Mouse (Mus musculus) cerebellum, postnatal 10 days (tissue): ENCODE data around the gene Gm37240.
A peak's percentile ranks its signal among the peaks of the same experiment; 100 is the strongest.

ENCODE experiments used
- DNase-seq, 2 experiments: peaks; one replicate each; pipeline ENCODE4 v3.0.0; 2021; ENCODE audit warnings: mixed read lengths in 2 of 2

Gene Gm37240

DNA sequence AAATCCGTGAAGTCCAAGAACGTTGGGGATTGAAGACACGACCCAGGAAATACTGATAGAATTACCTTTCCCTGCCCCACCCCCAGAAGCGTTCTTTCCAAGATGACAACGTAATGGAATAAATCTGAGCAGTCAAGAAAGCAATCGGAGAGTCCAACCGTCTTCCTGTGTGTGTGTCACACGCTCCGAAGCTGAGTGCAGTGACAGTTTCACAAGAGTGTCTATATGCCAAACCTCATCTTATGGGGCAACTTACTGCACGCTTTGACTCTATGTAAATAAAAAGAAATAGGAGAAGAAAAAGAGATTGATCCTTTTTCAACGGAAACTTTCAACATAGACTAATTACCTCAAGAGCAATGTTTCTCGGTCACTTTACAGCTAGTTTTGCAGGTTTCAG lies 715.2 kb downstream of the Gm37240 start:
- no peak for DNase-seq

- no peak for DNase-seq
These were observed 718.5 kb downstream of the Gm37240 start for GRCm38 (mm10) chr3:85168816-85169215.

- DNase-seq, result no peak
These were observed 722.4 kb downstream of the Gm37240 start for GRCm38 (mm10) chr3:85164931-85165330.

- no peak for DNase-seq
These were observed 723.9 kb downstream of the Gm37240 start for GRCm38 (mm10) chr3:85163396-85163795.

GRCm38 (mm10) chr3:85162430-85162829 lies 724.9 kb downstream of the Gm37240 start:
- no peak for DNase-seq

DNA sequence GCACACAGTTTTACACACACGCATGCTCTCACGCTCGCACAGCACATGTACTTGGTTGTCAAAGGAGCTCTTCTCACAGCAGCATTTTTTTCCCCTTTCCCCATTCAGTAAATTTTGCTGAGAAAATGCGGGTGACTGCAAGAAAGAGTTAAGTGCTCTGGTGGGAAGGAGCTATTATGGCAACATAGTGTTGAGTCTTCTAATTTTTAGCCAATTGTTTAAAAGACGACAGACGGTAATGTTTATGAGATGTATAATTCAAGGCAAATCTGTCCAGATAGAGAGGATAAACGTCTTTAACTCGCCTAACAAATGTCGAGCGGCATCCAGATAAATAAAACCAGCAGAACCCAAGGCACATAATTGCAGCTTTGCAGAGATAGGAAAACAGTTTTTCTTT lies 726.5 kb downstream of the Gm37240 start:
- DNase-seq, result no peak

DNA sequence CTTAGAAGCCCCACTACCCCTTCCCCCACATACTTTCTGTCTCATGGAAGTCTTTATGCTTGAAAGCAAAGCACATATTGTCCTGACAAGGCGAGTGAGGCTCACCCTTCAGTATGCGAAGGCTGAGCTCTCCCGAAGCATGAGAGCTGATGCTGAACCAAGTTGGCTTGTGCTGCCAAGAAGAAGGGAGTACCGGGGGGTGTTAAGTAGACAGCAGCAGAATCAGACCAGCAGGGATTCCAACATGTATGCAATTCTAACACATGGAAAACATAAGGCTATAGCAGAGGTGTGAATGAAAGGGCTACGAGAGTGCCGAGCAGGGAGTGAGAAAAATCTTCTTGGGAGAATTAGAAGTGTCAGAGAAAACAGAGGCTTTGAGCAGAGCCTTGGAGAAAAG lies 727.7 kb downstream of the Gm37240 start:
- no peak for DNase-seq

- DNase-seq, result no peak
These were observed 738.5 kb downstream of the Gm37240 start for GRCm38 (mm10) chr3:85148816-85149215.

DNA sequence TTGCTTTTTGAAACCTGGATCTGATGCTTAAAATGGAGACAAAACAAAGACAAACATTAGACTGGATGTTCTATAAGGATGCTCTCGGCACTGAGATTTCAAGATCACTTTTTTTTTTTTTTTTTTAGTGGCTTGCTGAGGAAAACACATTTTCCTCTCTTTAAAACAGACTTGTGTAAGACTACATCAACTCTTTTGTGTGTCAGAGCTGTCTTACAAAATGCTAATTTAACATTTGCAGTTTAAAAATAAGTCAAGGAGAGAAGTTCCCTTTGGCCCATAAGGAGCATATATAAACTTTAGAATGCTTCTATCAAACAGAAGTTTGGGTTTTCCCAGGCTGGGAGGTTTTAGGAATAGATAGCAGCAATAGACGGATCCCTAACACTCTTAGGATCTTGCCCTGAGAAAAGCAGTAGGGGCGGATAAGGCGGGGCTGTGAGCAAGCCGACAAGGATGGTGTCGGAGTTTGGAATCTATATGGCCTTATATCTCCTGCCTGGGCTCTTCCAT lies 739.2 kb downstream of the Gm37240 start:
- DNase-seq, result no peak

DNA sequence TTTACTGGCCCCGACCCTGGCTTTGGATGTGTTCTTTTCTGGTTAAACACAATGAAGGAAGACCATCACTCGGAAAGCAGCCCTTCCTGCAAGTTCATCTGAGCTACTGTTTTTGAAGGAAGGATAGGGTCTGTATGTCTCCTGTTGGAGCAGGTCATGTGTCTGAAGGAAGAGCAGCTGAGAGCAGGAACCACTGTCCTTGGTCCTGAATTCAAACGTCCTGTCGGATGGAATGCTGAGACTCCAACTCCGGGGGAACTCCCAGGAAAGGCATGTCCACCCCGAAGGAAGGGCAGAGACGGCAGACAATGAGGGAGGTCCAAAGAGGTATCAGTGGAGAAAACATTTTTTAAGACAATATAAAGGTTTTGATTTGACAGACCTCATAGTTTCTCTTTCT lies 741.8 kb downstream of the Gm37240 start:
- no peak for DNase-seq

DNA sequence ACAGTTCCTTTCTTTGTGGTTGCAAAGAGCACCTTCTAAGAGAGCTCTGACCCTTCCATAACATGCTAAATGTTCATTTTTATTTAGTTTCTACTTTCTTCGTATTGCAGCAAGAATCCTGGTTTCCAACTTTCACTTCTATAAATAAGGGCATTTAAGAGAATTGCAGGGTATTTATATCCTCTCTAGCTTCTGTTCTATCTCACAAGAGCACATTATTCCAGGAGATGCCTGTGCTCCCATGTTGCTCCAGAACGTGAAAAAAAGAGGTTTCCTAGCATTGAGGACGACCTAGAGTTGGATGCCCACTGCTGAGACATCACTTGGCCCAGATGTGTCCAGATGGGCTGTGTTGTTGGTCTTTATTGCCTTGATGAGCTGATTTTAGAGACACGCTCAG lies 742.2 kb downstream of the Gm37240 start:
- DNase-seq, result no peak

DNA sequence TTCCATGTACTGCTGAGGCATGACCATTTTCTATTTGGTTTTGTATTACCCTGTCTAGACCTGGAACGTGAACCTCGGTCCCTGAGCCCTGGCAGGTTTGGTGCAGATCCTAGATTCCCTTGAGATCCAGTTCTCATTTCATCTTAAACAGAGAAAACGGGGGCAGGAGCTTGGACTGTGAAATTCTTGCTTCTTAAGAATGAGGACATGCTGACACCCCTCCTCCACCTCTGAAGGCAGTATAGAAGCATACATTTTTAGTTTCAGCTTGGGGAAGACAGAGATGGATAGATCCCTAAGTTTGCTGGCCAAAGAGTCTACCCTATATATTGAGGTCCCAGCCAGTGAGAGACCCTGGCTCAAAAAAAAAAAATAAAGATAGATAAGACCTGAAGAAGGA lies 742.9 kb downstream of the Gm37240 start:
- DNase-seq, result no peak

DNA sequence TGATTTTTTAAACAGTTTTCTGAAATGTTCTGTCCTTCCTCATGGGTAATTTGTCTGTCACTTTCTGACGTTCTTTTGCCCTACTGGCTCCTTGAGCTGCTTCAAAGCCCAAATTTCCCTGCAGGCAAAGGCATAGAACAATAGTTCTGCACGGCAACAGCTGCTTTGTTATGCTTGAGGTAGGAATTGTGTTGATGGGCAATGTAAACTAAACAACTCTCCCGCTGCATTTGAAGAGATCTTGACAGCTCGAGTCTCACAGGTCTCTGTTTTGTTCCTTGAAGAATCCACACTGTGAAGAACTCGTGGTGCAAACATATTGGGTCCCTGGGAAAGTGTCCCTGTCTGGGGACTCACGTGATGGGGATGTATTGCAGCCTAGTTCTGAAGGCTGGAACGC lies 746.8 kb downstream of the Gm37240 start:
- no peak for DNase-seq

- no peak for DNase-seq
These were observed 748.9 kb downstream of the Gm37240 start for GRCm38 (mm10) chr3:85138407-85138806.

GRCm38 (mm10) chr3:85133561-85133960 lies 753.8 kb downstream of the Gm37240 start:
- no peak for DNase-seq

DNA sequence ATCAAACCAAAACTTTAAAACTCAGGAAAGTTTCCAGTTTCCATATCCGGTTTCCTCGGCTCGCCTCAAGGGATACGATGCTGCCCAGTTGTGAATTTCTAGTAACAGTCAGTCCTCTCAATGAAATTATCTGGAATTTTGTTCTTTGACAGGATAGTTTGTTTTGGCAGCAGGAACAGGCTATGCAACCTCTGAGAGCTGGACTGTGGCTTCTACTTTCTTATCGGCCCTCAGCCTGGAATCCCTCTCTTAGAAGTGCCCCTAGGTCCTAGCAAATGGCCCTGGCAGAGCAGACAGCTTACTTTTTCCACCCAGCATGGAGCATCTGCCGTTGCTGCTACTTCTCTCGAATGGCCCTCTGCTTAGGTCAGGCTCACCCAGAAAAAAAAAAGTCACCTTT lies 755.4 kb downstream of the Gm37240 start:
- DNase-seq, result no peak

DNA sequence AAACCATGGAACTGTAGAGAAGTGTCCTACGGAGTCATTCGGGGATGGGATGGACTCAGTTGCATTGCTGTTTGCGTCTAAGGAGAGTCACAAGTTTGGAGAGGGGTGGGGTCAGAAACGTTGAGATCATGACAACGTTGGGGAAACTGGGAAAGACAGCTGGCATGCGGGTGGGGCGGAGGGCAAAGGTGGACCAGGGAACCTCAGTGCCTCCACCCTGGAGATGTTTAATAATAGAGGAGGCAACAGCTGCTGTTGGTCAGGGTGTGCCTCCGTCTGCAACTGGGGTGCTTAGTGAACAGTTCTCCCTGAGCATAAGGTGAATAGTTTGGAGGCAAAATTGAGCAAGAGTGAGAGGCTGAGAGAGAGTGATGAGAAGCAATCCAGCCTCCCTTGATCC lies 758.8 kb downstream of the Gm37240 start:
- DNase-seq, result no peak

DNA sequence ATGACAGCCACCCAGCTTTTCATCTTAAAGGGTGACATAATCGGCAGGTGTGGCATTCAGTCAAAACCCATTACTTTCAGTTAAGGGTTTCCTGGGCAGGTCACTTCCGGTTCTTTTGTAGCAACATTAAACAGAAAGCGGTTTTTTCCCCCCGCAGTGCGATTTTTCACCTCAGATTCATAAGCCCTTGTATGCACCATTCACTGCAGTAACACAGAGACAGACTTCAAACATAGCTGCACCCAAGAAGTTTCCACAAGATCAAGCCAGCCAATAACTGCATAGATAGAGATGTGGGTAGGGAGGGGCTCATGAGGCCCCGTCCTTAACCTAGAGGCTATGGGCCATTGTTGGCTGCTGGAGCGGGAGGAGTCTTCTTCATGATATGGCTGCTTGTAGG lies 760.3 kb downstream of the Gm37240 start:
- no peak for DNase-seq

DNA sequence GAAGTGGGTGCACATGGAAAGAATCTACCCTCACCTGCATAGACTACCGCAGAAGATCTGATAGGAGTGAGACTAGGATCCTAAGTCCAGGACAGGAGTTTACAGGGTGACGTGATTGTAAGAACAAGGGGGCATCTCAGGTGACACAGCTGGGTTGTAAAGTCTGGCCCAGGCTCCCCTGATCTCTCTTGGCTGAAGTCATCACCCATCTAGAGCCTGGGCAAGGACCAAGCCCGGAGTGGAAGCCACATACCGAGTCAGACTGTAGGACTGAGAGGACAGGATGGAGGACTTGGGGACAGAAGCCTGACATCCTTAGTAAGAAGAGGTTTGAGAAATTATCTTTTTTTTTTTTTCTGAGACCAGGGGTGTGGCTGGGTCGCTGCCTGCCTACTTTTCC lies 761.8 kb downstream of the Gm37240 start:
- DNase-seq, result no peak

GRCm38 (mm10) chr3:85124924-85125323 lies 762.4 kb downstream of the Gm37240 start:
- DNase-seq, result no peak

DNA sequence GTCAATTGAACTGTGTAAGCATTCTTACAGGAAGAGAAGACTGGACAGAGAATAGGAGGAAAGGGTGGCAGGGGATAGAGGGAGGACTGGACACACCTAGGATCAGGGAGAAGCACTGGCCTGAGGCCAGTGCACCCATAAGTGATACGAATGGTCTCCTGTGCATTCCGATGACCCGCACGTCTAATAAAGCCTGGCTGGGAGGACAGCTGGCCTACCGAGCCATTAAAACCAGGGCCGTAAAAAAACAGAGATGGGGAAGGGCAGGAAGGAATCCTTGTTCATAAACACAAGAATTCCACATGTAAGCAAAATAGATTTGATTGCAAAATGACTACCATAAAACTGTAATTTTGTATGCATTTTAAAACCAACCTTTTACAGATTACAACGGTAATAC lies 762.9 kb downstream of the Gm37240 start:
- DNase-seq, result no peak

- no peak for DNase-seq
These were observed 769.6 kb downstream of the Gm37240 start for GRCm38 (mm10) chr3:85117702-85118101.

GRCm38 (mm10) chr3:85117014-85117413 lies 770.3 kb downstream of the Gm37240 start:
- DNase-seq, result no peak

DNA sequence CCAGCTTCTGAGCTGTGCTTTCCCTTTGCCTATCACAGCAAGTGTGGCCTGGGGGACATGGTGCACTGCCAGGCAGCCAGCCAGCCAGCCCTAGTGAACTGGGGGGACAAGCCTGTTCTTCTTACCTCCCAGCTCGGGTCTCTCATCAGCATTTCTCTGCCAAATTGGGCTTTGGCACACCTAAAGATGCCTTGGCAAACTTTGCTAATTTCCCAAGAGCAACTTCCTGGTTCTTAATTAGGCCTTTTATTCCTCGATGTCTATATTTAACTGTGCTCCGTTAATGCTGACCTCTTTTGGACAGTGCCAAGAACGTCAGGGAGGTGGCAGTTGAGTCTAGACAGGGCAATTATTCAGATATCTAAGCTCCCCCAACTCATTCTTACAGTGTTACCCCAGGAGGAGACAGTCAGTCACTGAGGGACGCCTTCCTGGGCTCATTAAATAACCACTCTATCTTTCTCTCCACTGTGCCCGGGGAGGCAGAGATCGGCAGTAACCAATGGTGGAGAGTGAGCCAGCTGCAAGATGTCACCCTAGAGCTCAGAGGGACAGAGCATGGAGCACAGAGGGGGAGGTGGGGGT lies 771.3 kb downstream of the Gm37240 start:
- peak; percentile 45 to 65 for DNase-seq

DNA sequence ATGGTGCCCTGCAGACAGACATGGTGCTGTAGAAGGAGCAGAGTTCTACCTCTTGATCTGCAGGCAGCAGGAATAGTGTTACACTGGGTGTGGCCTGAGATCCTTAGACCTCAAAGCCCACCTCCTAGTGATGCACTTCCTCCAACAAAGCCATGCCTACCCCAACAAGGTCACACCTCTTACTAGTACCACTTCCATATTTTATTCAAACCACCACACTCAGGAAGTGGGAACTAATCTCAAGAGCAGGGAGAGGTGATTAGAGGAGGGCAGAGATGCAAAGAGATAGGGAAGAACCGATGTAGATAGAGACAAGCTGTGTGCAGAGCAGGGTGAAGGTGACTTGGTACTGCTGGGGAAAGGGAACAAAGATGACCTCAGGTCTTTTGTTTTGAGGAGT lies 773.8 kb downstream of the Gm37240 start:
- DNase-seq, result no peak
